Mouse (Mus musculus): ENCODE data around the gene Cnppd1. TPM values are rescaled to one million over a fixed set of nuclear protein-coding genes. Genes with fewer than 3 reads are reported as not detected.

Cnppd1 gene
- polyA plus RNA-seq, 1 experiment, result 44.3 TPM

DNA sequence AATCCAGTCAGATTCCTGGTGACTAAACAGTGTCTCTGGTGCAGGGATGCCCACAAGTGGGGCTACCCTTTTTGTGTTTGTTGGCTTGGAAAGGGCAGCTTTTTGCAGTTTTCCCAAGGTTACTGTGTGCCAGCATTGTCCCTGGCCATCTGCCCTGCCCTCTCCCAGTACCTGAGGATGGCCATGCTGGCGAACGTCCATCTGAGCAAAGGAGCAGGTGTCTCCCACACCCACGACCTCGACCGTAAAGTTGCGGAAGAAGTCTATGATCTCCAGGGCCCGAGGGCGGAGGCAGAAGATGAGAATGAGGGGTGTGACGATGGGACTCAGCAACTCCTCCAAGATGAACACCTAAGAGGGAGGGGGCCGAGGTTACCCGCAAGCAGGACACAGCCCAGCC, 43.0 kb upstream of the Cnppd1 start:
- Histone ChIP-seq H3K36me3 (ENCODE audit: control insufficient read depth, insufficient read depth, low read length) (peaks cover 3% of the 10 kb centered on the region), H3K4me3 (ENCODE audit: control insufficient read depth, low read depth, low read length) (no peak overlapping the region), H3K27ac (ENCODE audit: control insufficient read depth, insufficient read depth, low read depth, low read length) (no peak overlapping the region), H3K4me1 (ENCODE audit: control insufficient read depth, insufficient read depth, low read length) (peaks cover 4% of the 10 kb centered on the region; the same call in 1 of the 2 replicates), H3K27me3 (ENCODE audit: control insufficient read depth, insufficient read depth, low read length) (no peaks in the 10 kb centered on the region)
- TF ChIP-seq CTCF (IDR thresholded peaks at IDR 0.05; ENCODE audit: control insufficient read depth, insufficient read depth, insufficient replicate concordance, low read depth, low read length), result no peak
- TF ChIP-seq POLR2A (IDR thresholded peaks at IDR 0.05; ENCODE audit: control insufficient read depth, low read depth, low read length), result no peak

GRCm38 (mm10) chr1:75182160-75182559, 39.6 kb upstream of the Cnppd1 start:
- peaks cover under 1% of the 10 kb centered on the region; the same call in 1 of the 2 replicates for H3K36me3 ChIP-seq (ENCODE audit: control insufficient read depth, insufficient read depth, low read length)
- H3K4me1 ChIP-seq (ENCODE audit: control insufficient read depth, insufficient read depth, low read length), result peaks cover 11% of the 10 kb centered on the region
- no peaks in the 10 kb centered on the region for H3K27me3 ChIP-seq (ENCODE audit: control insufficient read depth, insufficient read depth, low read length)
- TF ChIP-seq POLR2A (IDR thresholded peaks at IDR 0.05; ENCODE audit: control insufficient read depth, low read depth, low read length) (no peak), CTCF (IDR thresholded peaks at IDR 0.05; ENCODE audit: control insufficient read depth, insufficient read depth, insufficient replicate concordance, low read depth, low read length) (0 out of 2 replicates have a peak, but pooled peaks have one; percentile 9)
- no peak overlapping the region for H3K27ac ChIP-seq (ENCODE audit: control insufficient read depth, insufficient read depth, low read depth, low read length)
- H3K4me3 ChIP-seq (ENCODE audit: control insufficient read depth, low read depth, low read length), result no peak overlapping the region

DNA sequence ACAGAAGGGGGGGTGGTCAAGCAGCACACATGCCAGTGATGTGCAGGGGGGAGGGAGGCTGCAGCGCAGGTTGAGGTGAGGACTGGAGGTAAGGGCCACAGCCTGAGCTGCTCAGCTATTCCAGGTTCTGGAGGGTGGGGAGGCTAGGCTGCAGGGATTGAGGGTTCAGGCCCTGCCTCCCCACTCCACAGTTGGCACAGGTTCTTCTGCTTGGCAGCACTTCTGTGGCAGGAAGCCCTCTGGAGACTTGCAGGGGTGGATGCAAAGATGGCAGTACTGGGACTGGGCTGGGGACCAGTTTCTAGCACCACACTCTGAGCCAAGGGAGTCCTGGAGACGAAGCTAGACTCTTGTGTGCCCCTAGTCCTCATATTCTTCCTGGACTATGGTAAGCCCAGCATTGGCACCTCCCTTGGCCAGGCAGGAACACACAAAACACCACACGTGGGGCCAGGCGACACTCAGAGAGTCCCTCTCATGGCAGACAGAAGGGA, 38.9 kb upstream of the Cnppd1 start:
- Histone ChIP-seq H3K36me3 (ENCODE audit: control insufficient read depth, insufficient read depth, low read length) (no peaks in the 10 kb centered on the region; the same call in 1 of the 2 replicates), H3K27ac (ENCODE audit: control insufficient read depth, insufficient read depth, low read depth, low read length) (no peak overlapping the region), H3K4me3 (ENCODE audit: control insufficient read depth, low read depth, low read length) (no peak overlapping the region), H3K27me3 (ENCODE audit: control insufficient read depth, insufficient read depth, low read length) (no peaks in the 10 kb centered on the region), H3K4me1 (ENCODE audit: control insufficient read depth, insufficient read depth, low read length) (peaks cover 11% of the 10 kb centered on the region)
- TF ChIP-seq CTCF (IDR thresholded peaks at IDR 0.05; ENCODE audit: control insufficient read depth, insufficient read depth, insufficient replicate concordance, low read depth, low read length) (no peak), POLR2A (IDR thresholded peaks at IDR 0.05; ENCODE audit: control insufficient read depth, low read depth, low read length) (no peak)

GRCm38 (mm10) chr1:75180741-75181140, 38.2 kb upstream of the Cnppd1 start:
- Histone ChIP-seq H3K4me3 (ENCODE audit: control insufficient read depth, low read depth, low read length) (no peak overlapping the region), H3K4me1 (ENCODE audit: control insufficient read depth, insufficient read depth, low read length) (peaks cover 11% of the 10 kb centered on the region), H3K36me3 (ENCODE audit: control insufficient read depth, insufficient read depth, low read length) (no peaks in the 10 kb centered on the region; the same call in 1 of the 2 replicates), H3K27me3 (ENCODE audit: control insufficient read depth, insufficient read depth, low read length) (no peaks in the 10 kb centered on the region), H3K27ac (ENCODE audit: control insufficient read depth, insufficient read depth, low read depth, low read length) (no peak overlapping the region)
- TF ChIP-seq CTCF (IDR thresholded peaks at IDR 0.05; ENCODE audit: control insufficient read depth, insufficient read depth, insufficient replicate concordance, low read depth, low read length), result no peak
- no peak for TF ChIP-seq POLR2A (IDR thresholded peaks at IDR 0.05; ENCODE audit: control insufficient read depth, low read depth, low read length)

DNA sequence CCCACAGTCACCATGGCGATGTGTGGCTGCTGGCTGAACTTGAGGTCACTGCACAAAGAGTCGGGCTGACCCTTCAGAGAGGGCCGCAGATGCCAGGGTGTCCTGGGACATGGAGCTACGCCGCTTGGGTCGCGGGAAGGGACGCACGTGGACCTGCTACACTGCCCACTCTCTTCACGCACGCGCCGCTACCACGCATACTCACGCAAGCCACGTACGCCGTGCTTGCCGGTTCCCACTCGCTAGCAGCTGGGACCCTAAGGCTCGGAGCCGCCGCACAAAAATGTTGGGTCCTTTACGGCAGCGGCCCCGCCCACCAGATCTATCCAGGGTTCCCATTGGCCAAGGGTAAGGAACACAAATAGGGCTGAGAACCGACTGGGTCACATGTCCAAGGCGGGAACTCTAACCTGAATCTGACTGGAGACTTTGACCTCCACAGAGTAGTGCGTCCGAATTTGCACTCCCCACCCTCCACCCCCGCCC, 37.6 kb upstream of the Cnppd1 start, which contains the start of gene Abcb6:
TSS of gene Abcb6 (minus strand) at position 288 of the 486 bp plus-strand sequence.
- H3K27ac ChIP-seq (ENCODE audit: control insufficient read depth, insufficient read depth, low read depth, low read length), result peak within 1 kb of the TSS; percentile 39
- H3K4me3 ChIP-seq (ENCODE audit: control insufficient read depth, low read depth, low read length), result peak within 1 kb of the TSS; percentile 77
- peak; percentile 70; the same call in 1 of the 2 replicates for TF ChIP-seq POLR2A (IDR thresholded peaks at IDR 0.05; ENCODE audit: control insufficient read depth, low read depth, low read length)
- no peak for TF ChIP-seq CTCF (IDR thresholded peaks at IDR 0.05; ENCODE audit: control insufficient read depth, insufficient read depth, insufficient replicate concordance, low read depth, low read length)
- no peaks in the 10 kb centered on the region for H3K36me3 ChIP-seq (ENCODE audit: control insufficient read depth, insufficient read depth, low read length)
- no peaks in the 10 kb centered on the region for H3K27me3 ChIP-seq (ENCODE audit: control insufficient read depth, insufficient read depth, low read length)
- H3K4me1 ChIP-seq (ENCODE audit: control insufficient read depth, insufficient read depth, low read length), result peaks cover 11% of the 10 kb centered on the region

GRCm38 (mm10) chr1:75179334-75180104, 37.0 kb upstream of the Cnppd1 start:
- Histone ChIP-seq H3K4me3 (ENCODE audit: control insufficient read depth, low read depth, low read length) (peak overlapping the region; percentile 77), H3K27ac (ENCODE audit: control insufficient read depth, insufficient read depth, low read depth, low read length) (peak overlapping the region; percentile 39), H3K36me3 (ENCODE audit: control insufficient read depth, insufficient read depth, low read length) (no peaks in the 10 kb centered on the region), H3K4me1 (ENCODE audit: control insufficient read depth, insufficient read depth, low read length) (peaks cover 11% of the 10 kb centered on the region), H3K27me3 (ENCODE audit: control insufficient read depth, insufficient read depth, low read length) (no peaks in the 10 kb centered on the region)
- TF ChIP-seq POLR2A (IDR thresholded peaks at IDR 0.05; ENCODE audit: control insufficient read depth, low read depth, low read length) (no peak), CTCF (IDR thresholded peaks at IDR 0.05; ENCODE audit: control insufficient read depth, insufficient read depth, insufficient replicate concordance, low read depth, low read length) (no peak)
